Mouse (Mus musculus): ENCODE data around the gene Tmem258.

Gene Tmem258

DNA sequence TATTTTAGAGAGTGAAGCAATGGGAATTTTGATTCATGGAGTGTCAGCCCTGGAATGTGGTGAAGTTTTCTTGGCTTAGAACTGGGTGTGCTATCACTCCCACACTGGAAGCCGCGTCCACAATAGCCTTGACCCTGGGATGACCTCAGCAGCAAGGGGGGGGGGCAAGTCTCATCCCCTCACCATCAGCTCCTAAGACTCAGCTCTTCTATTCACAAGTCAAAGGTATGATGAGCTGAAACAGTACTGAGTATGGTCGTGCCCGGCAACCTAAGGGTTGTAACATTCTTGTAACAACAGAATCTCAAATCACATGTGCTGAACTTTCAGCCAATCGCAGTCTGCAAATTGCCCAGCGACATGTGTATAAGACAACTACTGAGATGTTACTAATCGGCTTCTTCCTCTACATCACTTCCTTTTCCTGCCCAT is 26.9 kb upstream of the Tmem258 start:
- ChIA-PET CTCF (no interaction called here), POLR2A (interaction anchor here (0.6 to 1.9 kb wide), 10 partner anchors 7 to 261 kb away, joined by 3 to 8 read pairs (median 4); no protein-coding TSS in a partner anchor)

DNA sequence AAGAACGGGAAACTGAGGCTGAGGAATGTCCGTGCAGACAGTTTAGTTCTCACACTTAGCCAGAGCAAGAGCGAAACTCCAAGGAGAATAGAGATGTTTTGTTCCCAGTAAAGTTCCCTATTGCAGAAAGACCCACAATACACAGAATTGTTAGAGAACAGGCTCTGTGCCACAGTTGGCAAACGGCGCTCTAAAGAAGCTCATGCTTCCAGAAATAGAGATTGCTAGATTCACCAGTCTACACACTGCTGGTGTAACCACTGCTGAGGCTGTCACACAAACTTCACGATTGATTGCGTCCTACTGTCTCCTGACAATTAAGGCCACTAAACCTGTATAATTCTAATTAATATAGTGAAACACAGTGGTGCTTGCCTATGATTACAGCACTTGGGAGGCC is 22.6 kb upstream of the Tmem258 start:
- POLR2A ChIA-PET = interaction anchor here in 2 of 4 experiments (0.5 to 4.2 kb wide), 11 partner anchors 9 to 203 kb away, joined by 3 to 47 read pairs (median 4); partner anchors contain the start of gene Fads2 (in 1 of the 2)

DNA sequence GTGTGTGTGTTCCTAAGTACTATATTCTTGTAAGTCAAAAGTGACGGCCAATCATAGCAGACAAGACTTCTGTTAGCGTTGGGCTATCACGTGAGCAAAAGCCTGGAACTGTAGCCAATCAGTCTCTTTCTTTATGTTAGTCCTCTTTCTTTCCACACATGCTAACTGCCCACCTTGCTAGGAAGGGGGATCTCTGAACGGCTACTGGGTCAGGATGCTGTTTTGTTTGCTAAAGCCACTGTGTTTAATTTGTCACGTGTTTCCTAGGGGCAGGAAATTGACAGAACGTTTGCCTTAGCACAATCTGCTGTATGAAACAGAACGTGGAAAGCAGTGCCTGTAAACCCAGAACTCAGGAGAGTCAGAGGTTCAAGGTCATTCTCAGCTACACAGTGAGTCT is 21.7 kb upstream of the Tmem258 start:
- ChIA-PET POLR2A (interaction anchor here (0.8 to 4.2 kb wide), 43 partner anchors 8 to 343 kb away, joined by 3 to 47 read pairs (median 4); partner anchors contain the start of genes Fads2 (in 2 of the 4), Incenp (in 1 of the 4) and Sdhaf2 (in 1 of the 4)), CTCF (interaction anchor here (0.6 to 4.0 kb wide), 31 partner anchors 12 to 271 kb away, joined by 3 to 35 read pairs (median 4); partner anchors contain the start of genes Fads2 (in 1 of the 4), Fen1 (in 1 of the 4) and Tmem258 (in 1 of the 4))

More for the DNA sequence above, 22.6 kb upstream of the Tmem258 start:
- CTCF ChIA-PET = interaction anchor here in 2 of 4 experiments (0.7 to 2.4 kb wide), 3 partner anchors 12 to 86 kb away, joined by 3 to 14 read pairs (median 10); partner anchors contain the start of genes Fen1 (in 1 of the 2) and Tmem258 (in 1 of the 2)

GRCm38 (mm10) chr19:10182670-10183298 is 21.0 kb upstream of the Tmem258 start, which contains the start of gene Fads1:
TSS of gene Fads1 (plus strand) at chr19:10182888.
- ChIA-PET CTCF (interaction anchor here (0.5 to 4.0 kb wide), 42 partner anchors 13 to 712 kb away, joined by 3 to 35 read pairs (median 4); partner anchors contain the start of genes Fads2 (in 2 of the 4), Fen1 (in 1 of the 4), Myrf (in 1 of the 4) and Tmem258 (in 1 of the 4)), POLR2A (interaction anchor here (0.5 to 4.2 kb wide), 69 partner anchors 9 to 343 kb away, joined by 3 to 47 read pairs (median 4); partner anchors contain the start of genes Fads2 (in 3 of the 4), Fen1 (in 1 of the 4), Incenp (in 1 of the 4) and Sdhaf2 (in 1 of the 4))

- ChIA-PET CTCF (interaction anchor here (0.5 to 4.0 kb wide), 36 partner anchors 13 to 711 kb away, joined by 3 to 35 read pairs (median 3); partner anchors contain the start of genes Fads2 (in 2 of the 4), Fen1 (in 1 of the 4), Myrf (in 1 of the 4) and Tmem258 (in 1 of the 4)), POLR2A (interaction anchor here (0.5 to 4.2 kb wide), 69 partner anchors 9 to 342 kb away, joined by 3 to 47 read pairs (median 4); partner anchors contain the start of genes Fads2 (in 3 of the 4), Fen1 (in 1 of the 4), Sdhaf2 (in 1 of the 4) and Tmem258 (in 1 of the 4))
These were observed 20.4 kb upstream of the Tmem258 start for GRCm38 (mm10) chr19:10183299-10183983.

GRCm38 (mm10) chr19:10184096-10184495 is 19.7 kb upstream of the Tmem258 start:
- CTCF ChIA-PET = interaction anchor here in 2 of 4 experiments (0.9 to 4.0 kb wide), 5 partner anchors 15 to 191 kb away, joined by 3 to 35 read pairs (median 5); partner anchors contain the start of gene Fads2 (in 1 of the 2)
- POLR2A ChIA-PET = interaction anchor here (0.6 to 4.2 kb wide), 29 partner anchors 8 to 1461 kb away, joined by 3 to 38 read pairs (median 5); partner anchors contain the start of genes Fads2 (in 2 of the 4), Fen1 (in 1 of the 4), Slc3a2 (in 1 of the 4) and Tmem258 (in 1 of the 4)

DNA sequence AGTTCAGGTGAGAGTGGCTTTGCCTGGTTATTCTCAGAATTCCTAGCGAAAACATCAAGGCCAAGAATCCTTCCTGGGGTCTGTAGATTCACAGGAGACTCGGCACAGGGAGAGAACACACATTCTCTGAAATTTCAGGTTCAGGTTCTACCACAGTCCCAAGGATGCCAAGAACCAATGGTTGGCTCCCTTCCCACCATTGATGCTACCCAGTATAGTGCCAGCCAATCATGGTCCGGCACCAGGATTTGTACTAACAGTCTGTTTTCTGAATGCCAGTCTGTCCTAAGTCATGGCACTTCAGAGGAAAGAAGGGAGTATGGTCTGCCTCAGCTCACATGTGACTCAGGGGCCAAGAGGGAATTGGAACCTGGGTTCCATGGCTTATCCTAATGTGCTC is 17.9 kb upstream of the Tmem258 start:
- ChIA-PET POLR2A (interaction anchor here in 3 of 4 experiments (0.5 to 4.0 kb wide), 7 partner anchors 12 to 293 kb away, joined by 3 to 38 read pairs (median 6); partner anchors contain the start of gene Fads2 (in 1 of the 3)), CTCF (interaction anchor here in 1 of 4 experiments (1.7 to 4.0 kb wide), 2 partner anchors 13 to 33 kb away, joined by 5 to 35 read pairs; no protein-coding TSS in a partner anchor)

GRCm38 (mm10) chr19:10186569-10186968 is 17.2 kb upstream of the Tmem258 start:
- CTCF ChIA-PET = interaction anchor here in 1 of 4 experiments (0.8 kb wide), 1 partner anchor 79 kb away, joined by 3 read pairs; no protein-coding TSS in a partner anchor
- POLR2A ChIA-PET = interaction anchor here (0.6 to 2.5 kb wide), 5 partner anchors 16 to 731 kb away, joined by 3 to 11 read pairs (median 4); no protein-coding TSS in a partner anchor

DNA sequence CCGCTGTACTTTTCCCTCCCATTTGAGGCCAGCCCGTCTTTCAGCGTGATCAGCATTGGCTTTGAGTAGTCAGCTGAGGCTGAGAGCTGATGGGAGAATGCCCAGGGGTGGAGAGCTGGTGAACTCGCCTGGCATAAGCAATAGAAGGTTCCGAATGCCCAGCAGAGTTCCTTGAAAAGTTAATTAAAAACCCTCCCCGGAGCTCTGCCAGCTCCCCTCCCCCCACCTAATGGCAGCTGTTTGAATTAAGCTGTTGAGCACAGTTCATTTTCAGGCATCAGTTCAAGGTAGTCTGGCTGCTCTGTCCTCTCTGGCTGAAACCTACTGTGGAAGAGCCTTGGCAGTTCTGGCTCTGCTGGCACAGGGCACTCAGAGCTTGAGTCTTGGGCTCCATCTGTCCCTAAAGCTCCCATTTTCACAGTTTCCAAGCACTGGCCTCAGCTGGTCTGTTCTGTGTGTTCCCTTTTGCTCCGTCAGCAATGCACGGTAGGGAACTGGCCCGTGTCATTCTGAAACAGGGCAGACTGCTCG is 15.5 kb upstream of the Tmem258 start:
- ChIA-PET CTCF (interaction anchor here in 3 of 4 experiments (0.6 to 1.9 kb wide), 6 partner anchors 10 to 74 kb away, joined by 3 to 4 read pairs (median 3); no protein-coding TSS in a partner anchor), POLR2A (interaction anchor here in 2 of 4 experiments (0.7 to 2.1 kb wide), 4 partner anchors 10 to 30 kb away, joined by 3 to 8 read pairs (median 3); no protein-coding TSS in a partner anchor)

- ChIA-PET POLR2A (interaction anchor here in 2 of 4 experiments (1.4 to 2.1 kb wide), 2 partner anchors 9 to 29 kb away, joined by 3 to 8 read pairs; no protein-coding TSS in a partner anchor), CTCF (interaction anchor here (0.7 to 1.9 kb wide), 7 partner anchors 9 to 152 kb away, joined by 3 to 4 read pairs (median 3); no protein-coding TSS in a partner anchor)
These were observed 14.8 kb upstream of the Tmem258 start for GRCm38 (mm10) chr19:10189022-10189421.

DNA sequence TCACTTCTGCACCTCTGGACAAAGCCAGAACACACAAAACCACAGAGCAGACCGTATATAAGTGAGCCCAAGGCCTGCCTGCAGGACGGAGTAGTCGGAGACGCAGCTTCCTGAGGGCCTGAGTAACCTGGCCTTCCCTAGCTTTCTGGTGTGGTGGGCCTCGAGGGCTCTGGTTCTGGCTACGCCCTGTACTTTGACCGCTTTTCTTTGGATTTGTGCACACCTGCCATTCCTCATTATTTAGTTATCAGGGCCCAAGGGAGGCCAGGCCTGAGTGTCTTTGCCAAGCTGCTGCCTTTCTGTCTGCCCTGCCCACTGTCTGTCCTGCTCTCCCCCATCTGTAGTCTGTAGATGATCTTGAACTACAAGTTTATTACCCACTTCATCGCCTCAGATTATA is 13.9 kb upstream of the Tmem258 start:
- ChIA-PET POLR2A (interaction anchor here in 2 of 4 experiments (0.7 to 2.1 kb wide), 5 partner anchors 8 to 1467 kb away, joined by 3 to 8 read pairs (median 3); partner anchors contain the start of gene Slc3a2 (in 1 of the 2)), CTCF (interaction anchor here in 2 of 4 experiments (0.6 to 1.3 kb wide), 4 partner anchors 8 to 982 kb away, joined by 3 to 13 read pairs (median 4); partner anchors contain the start of gene Fads3 (in 1 of the 2))

- ChIA-PET POLR2A (interaction anchor here in 1 of 4 experiments (1.3 kb wide), 1 partner anchor 9 kb away, joined by 3 read pairs; no protein-coding TSS in a partner anchor), CTCF (no interaction called here)
These were observed 13.0 kb upstream of the Tmem258 start for GRCm38 (mm10) chr19:10190796-10191195.

DNA sequence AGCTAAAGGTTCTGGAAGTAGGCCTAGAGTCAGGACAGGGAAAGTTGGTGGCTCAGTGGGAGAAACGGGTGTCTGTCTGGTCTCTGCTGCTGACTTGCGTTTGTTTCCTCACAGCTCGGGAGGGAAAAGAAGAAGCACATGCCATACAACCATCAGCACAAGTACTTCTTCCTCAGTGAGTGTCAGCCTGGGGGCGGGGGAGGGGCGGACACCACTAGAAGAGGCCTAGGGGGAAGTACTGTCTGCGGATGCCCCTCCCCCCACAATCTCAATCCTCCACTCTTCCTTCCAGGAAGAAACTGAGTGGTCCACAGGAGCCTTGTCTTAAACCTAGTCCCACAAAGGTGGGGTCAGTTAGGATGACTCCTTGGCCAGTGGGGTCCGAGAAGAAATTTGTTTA is 12.5 kb upstream of the Tmem258 start:
- ChIA-PET CTCF (interaction anchor here in 2 of 4 experiments (0.6 to 1.1 kb wide), 2 partner anchors 172 to 255 kb away, joined by 4 read pairs; no protein-coding TSS in a partner anchor), POLR2A (interaction anchor here in 1 of 4 experiments (1.1 kb wide), 1 partner anchor 7 kb away, joined by 3 read pairs; no protein-coding TSS in a partner anchor)

GRCm38 (mm10) chr19:10194337-10194736 is 9.5 kb upstream of the Tmem258 start:
- ChIA-PET POLR2A (interaction anchor here in 2 of 4 experiments (0.6 to 1.3 kb wide), 3 partner anchors 12 to 212 kb away, joined by 3 to 5 read pairs (median 3); partner anchors contain the start of gene Fads1 (in 1 of the 2)), CTCF (interaction anchor here in 1 of 4 experiments (0.8 to 1.5 kb wide), 2 partner anchors 22 to 51 kb away, joined by 3 read pairs; no protein-coding TSS in a partner anchor)

- CTCF ChIA-PET = no interaction called here
- POLR2A ChIA-PET = interaction anchor here in 2 of 4 experiments (1.1 to 1.3 kb wide), 2 partner anchors 13 to 18 kb away, joined by 3 to 5 read pairs; partner anchors contain the start of gene Fads1 (in 1 of the 2)
These were observed 8.6 kb upstream of the Tmem258 start for GRCm38 (mm10) chr19:10195252-10195651.

DNA sequence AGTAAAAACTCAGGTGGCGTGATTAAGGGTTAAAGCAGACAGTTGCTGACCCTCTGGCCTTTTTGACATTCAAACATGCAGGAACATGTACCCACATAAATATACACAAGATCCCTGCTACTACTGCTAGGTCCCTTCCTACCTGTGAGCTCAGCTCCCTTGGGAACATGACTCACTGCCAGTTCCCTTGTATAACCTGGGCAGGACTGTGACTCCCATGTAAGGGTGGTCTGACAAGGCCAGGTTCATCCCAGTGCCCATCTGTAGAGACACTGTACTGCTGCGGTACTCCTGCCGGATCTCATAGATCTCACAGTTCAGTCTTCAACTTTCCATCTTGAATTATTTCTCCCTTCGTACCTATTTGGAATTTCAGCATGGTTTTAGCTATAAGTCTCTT is 6.7 kb upstream of the Tmem258 start:
- POLR2A ChIA-PET = interaction anchor here (0.5 to 5.6 kb wide), 26 partner anchors 8 to 1447 kb away, joined by 3 to 38 read pairs (median 3); partner anchors contain the start of gene Fads1 (in 2 of the 4)
- CTCF ChIA-PET = interaction anchor here (0.5 to 4.8 kb wide), 10 partner anchors 11 to 477 kb away, joined by 3 to 35 read pairs (median 4); partner anchors contain the start of genes Fads1 (in 2 of the 4) and Myrf (in 1 of the 4)
